Mouse (Mus musculus): ENCODE results near the gene Dis3l2.

The Dis3l2 gene

DNA sequence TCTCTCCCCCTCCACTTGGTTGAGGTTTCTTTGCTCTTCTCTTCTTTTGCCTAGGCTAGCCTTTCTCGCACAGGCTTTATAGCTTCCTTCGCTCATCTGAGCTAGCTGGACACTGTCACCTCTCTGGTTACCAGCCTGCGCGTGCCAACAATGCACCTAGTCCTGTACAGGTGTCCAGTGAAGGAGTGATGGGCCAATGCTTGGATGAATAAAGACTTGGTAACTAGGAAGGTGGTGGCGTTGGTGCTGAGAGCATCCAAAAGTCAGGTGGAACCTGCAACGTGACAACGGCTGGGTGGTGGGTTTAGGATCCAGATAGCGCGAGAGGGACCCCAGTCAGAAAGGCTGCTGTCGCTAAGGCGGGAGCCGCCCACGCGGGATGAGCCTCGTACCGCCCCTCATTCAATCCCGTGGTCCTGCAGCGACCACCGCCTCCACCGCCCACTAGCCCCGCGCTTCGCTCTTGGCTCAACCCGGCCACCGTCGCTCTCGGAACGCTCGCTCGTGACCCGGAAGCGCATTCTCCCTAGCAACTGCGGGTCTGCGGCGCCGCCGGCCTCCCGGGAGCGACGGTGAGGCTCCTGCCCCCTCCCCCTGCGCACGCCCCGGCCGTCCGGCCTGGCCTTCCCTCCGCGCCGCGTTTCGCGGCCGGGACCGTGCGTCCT lies at the start of gene Dis3l2:
TSS of gene Dis3l2 (plus strand) at position 509 of the 665 bp plus-strand sequence.
- peak; percentile 86 for DNase-seq

DNA sequence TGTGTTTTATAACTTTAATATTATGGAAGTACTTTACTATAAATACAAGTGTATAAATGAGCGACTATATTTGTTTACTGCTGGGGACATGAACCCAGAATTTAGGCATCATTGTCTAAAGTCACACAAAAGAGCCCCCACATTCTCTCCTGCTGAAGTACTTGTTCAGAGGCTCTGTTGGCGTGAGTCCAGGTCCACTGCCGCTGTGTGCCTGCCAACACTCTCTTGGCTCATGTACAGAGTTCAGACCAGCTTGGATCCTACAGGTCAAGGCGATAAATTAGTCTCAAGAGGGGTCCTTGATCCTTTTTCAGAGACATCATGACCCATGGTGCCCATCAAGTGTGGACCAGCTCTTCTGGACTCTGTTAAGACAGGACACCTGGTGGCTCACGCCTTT lies 46.5 kb upstream of the Dis3l2 start:
- DNase-seq: peak; percentile 12

DNA sequence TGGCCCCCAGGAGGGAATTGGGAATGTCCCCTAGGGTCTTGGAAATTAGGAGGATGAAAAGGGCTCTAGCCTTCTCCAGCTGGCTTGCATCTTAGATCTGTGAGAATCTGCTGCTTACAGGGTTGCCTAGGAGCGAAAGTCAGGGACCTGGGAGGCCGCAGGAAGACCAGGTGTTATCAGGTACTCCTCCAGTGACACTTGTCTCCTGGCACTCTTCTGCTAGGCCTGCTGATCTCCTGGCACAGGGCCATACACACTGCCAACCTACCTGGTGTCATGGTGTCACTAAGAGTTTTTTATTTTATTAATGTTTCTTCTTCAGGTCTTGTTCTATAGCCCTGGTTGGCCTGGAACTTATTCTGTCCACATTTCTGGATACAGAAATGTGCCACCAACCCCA lies 38.5 kb upstream of the Dis3l2 start:
- DNase-seq: no peak

DNA sequence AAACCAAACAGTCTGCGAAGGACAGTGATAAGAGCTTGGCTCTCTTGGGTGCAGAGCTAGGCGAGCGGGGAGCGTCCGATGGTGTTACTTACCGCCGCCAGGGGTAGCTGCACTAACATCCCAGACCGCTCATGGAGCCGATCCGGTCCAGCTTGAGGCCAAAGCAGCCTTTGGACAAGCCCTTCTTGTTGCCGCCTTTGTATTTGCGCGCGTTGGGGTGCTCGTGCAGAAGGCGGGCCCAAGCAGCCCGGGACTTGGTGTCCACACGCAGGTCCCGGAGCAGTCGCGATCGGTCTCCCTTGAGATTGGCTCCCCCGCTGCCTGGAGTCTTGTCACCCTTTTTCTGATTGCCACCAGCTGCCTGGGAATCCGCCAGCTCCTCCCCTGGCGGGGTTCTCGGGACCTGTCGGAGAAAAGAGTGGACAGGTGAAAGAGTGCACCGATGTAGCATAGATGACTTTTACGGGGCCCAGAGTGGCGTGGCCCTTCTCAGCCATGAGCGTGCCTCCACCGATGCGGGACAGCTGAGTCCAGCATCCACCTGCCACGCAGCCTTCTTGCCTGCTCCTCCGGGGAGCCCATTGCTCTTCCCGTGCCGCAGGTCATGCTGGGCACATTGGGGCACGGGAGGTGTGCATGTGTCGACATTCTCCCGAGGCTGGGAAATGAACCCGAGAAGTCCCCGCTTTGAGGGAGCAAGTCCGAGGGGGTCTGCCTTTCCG lies 33.9 kb upstream of the Dis3l2 start:
- DNase-seq: peak; percentile 76

DNA sequence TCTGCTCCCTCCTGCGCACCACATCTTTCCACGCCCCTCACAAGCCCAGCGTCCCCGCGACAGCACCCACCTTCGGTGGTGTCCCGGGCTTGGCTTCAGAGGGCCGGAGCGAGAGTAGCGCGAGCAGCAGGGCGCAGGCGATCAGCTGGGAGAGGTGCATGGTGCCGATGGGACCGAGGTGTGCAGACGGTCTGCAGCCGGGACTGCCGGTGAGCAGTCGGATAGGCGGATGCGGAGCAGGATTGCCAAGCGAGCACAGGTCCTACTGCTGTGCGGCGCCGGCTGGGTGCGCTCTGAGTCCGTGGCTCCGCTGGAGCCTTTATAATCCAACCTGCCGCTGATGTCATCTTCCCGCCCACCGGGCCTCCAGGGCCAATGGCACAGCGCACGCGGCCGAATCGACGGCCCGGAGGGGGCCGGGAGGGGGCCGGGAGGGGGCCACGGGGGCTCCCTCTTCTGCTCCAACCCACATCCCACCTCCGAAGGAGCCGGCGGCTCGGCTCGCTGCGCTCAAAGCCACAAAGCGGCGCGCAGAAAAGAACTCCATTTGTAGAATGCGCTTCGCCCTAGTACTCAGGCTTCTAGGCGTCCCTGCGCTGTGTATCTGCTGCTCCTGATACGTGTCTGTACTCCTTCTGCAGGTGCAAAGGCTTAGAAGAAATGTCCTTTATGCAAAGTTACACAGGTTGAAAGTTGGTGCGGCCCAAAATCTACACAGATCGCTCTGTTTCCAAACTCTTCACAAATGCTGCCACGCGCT lies 33.1 kb upstream of the Dis3l2 start, which contains the start of gene Nppc:
TSS of gene Nppc (minus strand) at position 293 of the 760 bp plus-strand sequence.
- peak; percentile 68 for DNase-seq

DNA sequence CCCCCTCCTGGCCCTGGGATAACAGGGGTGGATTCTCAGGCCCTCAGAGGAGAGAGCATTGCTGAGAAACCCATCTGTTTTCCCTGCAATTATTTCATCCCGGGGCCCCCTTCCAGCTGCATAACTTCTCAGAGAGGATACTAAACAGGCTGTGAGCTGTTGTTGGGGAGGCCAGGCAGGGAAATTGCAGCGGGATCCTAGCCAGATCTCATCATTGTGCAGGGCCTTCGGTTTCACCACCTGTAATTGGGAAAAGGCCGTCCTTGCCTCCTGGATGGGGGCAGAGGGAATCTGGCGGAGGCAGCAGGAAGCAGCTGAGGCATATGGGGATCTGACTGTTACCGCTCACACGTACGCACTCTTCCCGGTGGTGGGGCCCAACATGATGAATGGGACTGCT lies 29.2 kb upstream of the Dis3l2 start:
- DNase-seq: no peak

DNA sequence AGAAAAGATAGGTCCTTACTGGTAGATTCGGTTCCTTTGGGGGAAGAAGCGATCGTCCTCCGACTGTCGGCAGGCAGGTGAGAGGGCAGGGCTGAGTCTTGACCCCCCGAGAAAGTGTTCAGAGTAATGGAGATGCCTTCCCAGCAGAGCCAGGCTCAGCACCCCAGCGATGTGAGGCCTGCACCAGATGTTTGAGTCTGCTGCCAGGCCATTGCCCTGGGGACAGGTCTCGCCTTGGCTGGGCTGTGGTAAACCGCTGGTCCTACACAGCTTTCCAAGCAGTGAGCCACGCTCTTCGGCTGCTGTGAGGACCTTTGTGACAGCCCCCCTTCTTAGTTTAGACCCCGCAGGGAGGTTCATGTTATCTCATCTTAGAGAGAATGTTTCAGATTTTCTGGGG lies 28.5 kb upstream of the Dis3l2 start:
- no peak for DNase-seq

DNA sequence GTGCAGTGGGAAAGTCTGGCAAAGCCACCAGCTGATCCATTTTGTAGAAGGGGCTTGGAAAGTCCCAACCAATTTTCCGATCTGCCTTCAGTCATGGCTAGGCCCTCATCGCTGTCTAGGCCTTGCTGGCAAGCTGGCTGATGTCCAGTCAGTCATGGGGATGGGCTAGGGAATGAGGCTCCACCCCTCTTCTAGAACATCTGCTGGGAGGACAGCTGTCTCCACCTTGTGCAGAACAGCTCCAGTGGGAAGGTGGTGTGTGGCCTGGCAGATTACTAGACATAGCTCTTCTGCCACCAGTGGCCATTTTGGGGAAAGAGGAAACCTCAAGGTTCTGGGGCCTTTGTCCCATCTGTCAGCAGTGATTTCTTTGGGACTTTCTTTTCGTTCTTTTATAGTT lies 26.0 kb upstream of the Dis3l2 start:
- DNase-seq: no peak

DNA sequence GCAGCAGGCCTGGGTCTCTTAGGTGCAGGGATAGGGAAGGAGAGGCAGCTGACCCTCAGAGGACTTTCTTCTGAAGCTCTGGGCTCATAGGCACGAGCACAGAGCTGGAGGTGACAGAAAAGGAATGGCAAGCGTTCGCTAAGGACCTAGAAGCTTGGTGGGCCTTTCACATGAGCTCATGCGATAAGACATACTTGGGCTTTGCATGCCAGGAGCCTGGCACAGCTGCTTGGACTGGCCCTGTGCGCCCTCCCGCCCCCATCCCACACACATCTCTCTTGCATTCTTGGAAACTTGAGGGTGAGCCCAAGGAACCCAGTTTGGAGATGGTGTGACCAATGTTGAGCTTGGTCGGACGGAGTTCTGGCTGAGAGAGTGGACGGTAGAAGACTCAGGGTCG lies 24.9 kb upstream of the Dis3l2 start:
- DNase-seq: no peak

DNA sequence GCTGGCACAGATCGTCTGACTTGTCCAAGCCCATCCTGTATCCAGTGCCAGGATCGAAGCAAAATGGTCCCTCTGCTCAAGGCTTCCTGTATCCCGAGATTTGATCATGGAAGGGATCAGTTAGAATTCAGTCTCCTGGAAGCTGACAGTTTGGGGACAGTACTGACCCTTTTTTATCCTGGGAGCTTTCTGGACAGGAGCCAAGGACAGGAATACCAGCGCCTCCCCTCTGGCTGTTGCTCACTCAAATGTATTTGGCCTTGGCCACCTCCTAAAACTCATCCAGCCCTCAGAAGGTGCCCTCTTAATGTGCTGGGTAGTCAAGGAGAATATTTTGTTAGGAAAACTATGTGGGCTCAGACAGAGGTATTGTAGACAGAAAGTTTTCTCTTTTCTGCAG lies 16.4 kb upstream of the Dis3l2 start:
- DNase-seq: no peak

DNA sequence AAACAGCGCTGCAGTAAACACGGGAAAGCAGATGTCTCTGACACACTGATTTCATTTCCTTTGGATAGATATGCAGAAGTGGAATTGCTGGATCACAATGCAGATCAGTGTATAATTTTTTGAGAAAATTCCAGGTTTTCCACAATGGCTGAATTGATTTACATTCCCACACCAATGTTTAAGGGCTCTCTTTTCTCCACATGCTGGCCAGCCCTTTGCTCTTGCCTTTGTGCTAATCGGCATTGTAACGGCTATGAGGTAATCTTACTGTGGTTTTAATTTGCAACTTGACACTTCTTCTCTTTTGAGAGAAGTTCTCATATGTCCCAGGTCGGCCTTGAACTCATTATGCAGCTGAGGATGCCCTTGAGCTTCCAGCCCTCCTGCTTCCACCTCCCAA lies 12.6 kb upstream of the Dis3l2 start:
- DNase-seq: no peak

DNA sequence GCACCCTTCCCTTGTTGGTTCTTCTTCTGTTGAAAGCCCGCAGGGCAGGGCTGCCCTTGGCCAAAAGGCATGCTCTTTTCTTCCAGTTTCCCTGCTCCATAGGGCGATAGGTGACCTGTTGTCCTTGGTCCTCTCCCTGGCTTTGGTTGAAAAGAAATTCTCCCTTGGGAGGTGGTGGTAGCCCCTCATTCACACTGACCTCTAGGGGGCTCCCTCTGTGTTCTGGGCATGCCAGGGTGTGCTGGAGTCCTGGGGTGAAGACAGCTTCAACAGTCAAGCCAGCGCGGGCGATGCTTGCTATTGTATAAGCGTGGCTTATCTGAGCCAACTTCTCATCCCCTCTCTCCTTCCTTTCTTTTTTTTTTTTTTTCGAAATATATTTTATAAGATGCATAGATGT lies 6.7 kb upstream of the Dis3l2 start:
- DNase-seq: peak; percentile 34

DNA sequence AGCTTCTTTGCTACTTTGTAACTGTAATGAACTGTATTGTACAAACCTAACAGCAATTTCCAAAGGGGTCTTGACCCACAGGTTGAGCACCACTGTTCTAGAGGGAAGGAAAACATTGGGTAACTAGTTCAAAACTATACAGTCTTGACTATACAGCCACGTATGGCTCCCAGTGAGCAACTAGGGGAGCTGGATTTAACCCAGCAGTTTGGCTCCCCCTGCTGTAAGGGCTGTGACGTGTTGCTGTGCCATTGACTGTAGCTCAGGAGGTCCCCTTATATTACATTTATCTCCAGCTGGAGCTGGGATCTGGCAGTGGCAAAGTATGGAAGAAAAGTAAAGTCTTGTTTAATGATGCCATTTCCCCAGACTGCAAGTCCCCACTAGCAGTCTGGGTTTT lies 4.9 kb upstream of the Dis3l2 start:
- DNase-seq: peak; percentile 47

DNA sequence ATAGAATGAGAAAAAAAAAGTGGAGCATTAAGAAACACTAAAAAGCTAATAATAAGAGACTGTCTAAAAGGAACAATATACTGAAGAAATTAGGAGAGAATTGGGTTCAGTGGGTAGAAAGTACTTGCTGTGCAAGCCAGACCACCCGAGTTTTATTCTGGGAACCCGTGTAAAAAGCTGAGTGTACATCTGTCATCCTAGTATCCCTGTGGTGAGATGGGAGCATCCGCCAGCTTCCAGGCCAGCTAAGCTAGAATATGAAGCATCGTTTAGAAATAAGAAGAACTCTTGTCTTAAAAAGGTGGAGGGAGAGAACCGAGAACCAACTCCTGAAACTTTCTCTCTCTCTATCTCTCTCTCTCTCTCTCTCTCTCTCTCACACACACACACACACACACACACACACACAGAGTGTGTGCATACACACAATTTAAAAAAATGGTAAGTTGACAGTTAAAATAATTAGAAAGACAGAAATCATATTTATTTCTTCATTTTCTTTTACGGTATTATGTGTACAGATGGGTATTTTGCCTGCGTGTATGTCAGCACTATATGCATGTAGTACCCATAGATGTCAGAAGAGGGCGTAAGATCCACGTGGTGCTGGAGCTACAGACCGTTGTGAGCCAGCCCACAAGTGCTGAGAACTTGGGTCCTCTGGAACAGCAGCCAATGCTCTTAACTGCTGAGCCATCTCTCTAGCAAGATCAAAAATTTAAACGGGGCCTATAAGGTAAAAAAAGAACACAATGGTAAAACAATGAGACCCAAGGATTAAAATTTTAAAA lies 4.1 kb upstream of the Dis3l2 start:
- DNase-seq: no peak

DNA sequence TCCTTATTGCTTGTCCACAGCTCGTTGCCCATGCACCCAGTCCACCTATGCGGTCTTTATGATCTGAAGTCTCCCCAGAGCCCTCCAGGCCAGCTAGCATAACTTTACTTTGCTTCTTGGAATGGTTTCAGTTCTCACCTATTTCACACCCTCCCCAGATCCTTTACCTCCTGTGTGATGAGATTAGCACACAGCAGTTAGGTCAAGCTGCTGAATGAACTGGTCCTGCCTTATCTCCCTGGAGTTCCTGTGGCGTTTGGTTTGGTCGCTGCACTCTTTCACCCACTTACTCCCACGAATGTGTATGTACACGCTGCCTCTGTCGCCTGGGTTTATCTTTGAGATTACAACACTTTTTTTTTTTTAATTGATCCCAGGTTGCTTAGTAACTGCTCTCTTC lies 3.2 kb upstream of the Dis3l2 start:
- DNase-seq: no peak

DNA sequence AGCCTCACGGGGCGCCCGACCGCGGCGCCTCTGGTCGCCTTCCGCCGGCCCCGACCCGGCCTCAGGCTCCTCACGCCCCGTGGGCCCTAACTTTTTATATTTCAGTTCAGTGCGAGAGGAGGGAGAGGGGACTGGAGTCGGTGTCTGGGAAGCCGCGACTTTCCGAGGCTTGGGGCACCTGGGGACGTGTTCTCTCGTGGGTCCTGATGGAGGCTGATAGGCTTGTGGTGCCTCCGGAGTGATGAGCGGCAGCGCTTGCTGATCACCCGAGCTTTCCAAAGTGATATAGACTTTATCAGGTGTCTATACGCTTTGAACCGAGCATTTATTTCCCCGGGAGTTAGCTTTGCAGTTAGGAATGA lies 338 bp downstream of the Dis3l2 start:
- no peak for DNase-seq

DNA sequence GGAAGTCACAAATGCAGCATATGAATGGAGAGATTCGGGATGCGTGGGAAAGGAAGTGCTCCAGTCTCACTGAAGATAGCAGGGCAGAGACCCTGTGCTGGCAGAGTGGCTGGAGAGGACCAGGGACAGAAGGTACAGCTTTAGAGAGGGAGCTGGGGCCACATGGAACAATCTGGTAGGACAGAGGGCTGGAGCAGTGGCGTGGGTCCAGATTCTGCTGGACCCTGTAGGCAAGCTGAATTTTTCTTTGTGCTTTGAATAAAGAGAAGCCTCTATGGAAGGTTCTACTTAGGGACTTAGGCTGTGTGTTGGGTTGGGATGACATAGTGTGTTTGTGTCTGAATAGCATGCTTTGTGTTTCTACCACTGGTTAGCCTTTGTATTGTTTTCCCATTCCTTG lies 1.9 kb downstream of the Dis3l2 start:
- DNase-seq: no peak

DNA sequence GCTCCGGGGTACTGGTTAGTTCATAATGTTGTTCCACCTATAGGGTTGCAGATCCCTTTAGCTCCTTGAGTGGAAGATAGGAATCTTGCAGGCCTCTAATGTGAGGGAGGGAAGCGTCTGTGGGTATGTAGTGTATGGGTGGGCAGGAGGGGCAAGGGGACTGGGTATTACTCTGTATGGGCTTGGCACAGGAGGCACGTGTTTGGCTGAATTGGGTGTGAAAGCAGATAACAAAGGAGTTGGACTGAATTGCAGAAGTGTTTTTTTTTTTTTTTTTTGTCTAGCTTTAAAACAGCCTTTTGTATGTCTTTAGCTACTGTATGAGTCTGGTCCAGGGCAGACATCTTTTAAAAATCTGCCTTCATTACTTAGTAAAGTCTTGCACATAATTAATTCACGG lies 5.9 kb downstream of the Dis3l2 start:
- no peak for DNase-seq

DNA sequence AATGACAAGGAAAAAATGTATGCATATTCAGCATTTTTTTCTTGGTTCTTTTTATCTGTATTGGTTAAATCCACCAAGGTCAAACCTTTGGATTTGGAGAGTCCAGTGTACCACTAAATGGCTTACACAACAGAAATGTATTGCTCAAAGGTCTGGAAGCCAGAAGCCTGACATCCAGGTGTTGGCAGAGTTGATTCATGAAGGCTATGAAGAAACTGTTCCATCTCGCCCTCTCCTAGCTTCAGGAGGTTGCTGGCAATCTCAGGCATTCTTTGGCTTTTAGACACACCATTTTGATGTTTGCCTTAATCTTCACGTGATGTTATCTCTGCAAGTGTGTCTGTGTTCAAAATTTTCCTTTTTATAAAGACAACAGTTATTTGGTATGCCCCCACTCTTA lies 8.4 kb downstream of the Dis3l2 start:
- no peak for DNase-seq

DNA sequence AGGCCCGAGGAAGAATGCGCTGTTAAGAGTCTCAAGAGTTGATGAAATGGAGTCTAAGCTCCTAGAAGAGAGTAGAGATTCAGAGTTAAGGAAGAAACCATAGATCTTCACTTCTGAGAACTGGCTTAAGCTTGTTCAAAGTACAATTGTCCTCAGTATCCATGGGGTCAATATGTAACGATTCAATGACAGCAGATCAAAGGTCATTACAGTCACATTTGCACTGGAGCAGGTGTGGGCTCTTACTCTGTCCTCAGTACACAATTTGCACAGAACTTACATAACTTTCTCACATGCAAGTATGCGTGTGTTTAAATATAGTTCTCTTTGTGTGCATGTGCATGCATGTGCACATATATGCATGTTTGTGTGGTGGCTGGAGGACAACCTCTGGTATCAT lies 9.4 kb downstream of the Dis3l2 start:
- no peak for DNase-seq

DNA sequence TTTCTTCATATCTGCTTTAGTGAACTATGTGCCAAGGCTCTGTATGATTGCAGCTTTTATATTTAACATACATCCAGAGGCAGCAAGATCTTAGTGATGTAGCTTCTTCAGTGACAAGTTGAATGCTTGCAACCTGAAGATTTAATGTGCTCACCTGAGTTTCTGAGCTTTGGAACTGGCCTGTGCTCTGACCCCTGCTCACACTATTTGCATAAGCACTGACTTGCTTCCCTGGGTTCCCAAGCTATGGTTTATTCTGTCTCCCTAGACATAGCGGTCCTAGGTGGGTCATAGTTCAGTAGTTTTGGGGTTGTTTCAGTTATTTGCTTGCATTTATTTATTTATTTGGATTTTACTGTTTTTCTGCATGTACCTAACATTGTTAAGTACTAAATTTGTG lies 14.6 kb downstream of the Dis3l2 start:
- no peak for DNase-seq

DNA sequence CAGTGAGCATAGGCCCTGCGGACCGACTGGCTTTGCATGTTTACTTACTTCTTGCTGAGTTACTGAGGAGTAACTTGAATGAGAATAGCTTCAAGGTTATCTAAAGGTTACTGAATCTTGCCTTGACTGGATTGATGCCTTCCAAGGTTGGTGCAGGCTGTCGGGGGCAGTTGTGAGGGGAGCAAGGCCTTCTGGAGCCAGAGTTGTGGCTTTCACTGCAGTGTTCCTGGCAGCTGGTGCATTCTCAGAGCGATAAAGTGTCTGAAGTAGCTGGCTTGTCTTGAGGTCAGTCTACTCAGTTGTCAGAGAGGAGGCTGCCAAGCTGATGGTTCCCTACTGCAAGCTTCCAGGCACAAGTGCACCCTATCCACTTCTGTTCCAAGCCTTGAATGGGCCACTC lies 15.8 kb downstream of the Dis3l2 start:
- peak; percentile 7 for DNase-seq

DNA sequence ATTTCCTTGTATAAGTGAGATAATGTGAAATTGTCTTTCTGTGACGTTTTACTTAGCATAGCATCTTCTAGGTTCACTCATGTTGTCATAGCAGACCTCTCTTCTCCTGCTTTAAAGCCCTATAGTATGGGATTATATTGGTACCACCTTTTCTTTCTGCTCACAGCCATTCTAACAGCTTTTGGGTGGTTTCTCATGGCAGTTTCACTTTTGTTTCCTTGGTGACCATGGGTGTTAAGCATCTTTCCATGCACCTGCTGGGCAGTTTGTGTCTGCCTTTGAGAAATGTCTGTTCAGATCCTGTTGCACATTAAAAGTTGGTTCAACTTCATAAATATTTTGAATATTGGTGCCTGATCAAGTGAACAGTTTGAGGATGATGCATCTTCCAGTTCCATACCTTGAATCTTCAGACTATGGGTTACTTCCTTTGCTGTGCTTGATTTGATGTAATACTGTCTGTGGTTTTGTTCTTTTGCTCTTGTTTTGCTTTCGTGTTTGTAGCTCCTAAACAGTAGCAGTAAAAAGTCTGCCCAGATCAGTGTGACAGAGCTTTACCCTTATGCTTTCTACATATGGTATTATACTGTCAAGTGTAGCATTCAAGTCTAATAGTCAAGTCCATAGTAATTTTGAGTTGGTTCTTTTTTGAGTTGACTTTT lies 29.7 kb downstream of the Dis3l2 start:
- DNase-seq: no peak

Data from lung, postnatal 36 days (tissue).